Mouse (Mus musculus) megakaryocyte, embryonic 14.5 days (primary cell): ENCODE measurements around the gene Scai.

ENCODE experiments used
- FLI1 ChIP-seq: IDR thresholded peaks from 2 replicates; pipeline ENCODE4 v1.6.1; 2012; ENCODE audit warnings: low read length, inconsistent platforms, mixed read lengths
- GATA1 ChIP-seq: IDR thresholded peaks from 3 replicates; pipeline ENCODE4 v1.6.1; 2012; ENCODE audit warnings: mixed read lengths, low read length, inconsistent platforms, borderline replicate concordance

GRCm38 (mm10) chr2:39140586-39141455 lies 49.7 kb downstream of the Scai start:
- TF ChIP-seq GATA1 (no peak), FLI1 (no peak)
